Mouse (Mus musculus) heart, adult 2 months (tissue): ENCODE results near the gene Rfx5. TPM values are rescaled to one million over a fixed set of nuclear protein-coding genes. Genes with fewer than 3 reads are reported as not detected.

Source experiments
- DNase-seq, 2 experiments: peaks; one replicate each; pipeline ENCODE4 v3.0.0; 2021
- H3K27ac ChIP-seq: fragments of 200-600 bp; 2 replicates; pipeline ENCODE4 v1.8.1; 2022
- H3K27me3 ChIP-seq: fragments of 200-500 bp; 2 replicates; pipeline ENCODE4 v1.6.1; 2012; ENCODE audit warnings: mild to moderate bottlenecking, low read length, inconsistent platforms, mixed read lengths; ENCODE audit not compliant: control insufficient read depth, insufficient read depth
- H3K36me3 ChIP-seq: fragments of 200-500 bp; 2 replicates; pipeline ENCODE4 v1.6.1; 2012; ENCODE audit warnings: low read length, inconsistent platforms; ENCODE audit not compliant: control insufficient read depth, insufficient read depth
- H3K4me1 ChIP-seq: fragments of 200-500 bp; 2 replicates; pipeline ENCODE4 v1.6.1; 2011; ENCODE audit warnings: low read length; ENCODE audit not compliant: control insufficient read depth, insufficient read depth
- H3K4me3 ChIP-seq: fragments of 200-600 bp; 2 replicates; pipeline ENCODE4 v1.8.1; 2022
- H3K79me2 ChIP-seq: fragments of 200-500 bp; replicated peaks from 2 replicates; pipeline ENCODE4 v1.6.1; 2012; ENCODE audit warnings: mild to moderate bottlenecking, inconsistent platforms, low read length, moderate library complexity, mixed read lengths; ENCODE audit not compliant: control insufficient read depth, insufficient read depth
- H3K9ac ChIP-seq: fragments of 200-500 bp; 2 replicates; pipeline ENCODE4 v1.6.1; 2012; ENCODE audit warnings: low read depth, mild to moderate bottlenecking, control low read depth, inconsistent platforms, low read length, mixed read lengths
- CTCF ChIP-seq: fragments of 200-600 bp; IDR thresholded peaks from 2 replicates; pipeline ENCODE4 v1.8.1; 2022; ENCODE audit warnings: antibody characterized with exemption, mild to moderate bottlenecking, moderate library complexity
- EP300 ChIP-seq: fragments of 200-500 bp; IDR thresholded peaks from 2 replicates; pipeline ENCODE4 v1.6.1; 2011; ENCODE audit warnings: low read depth, low read length, control low read depth; ENCODE audit not compliant: insufficient read depth
- POLR2A ChIP-seq: fragments of 200-500 bp; IDR thresholded peaks from 2 replicates; pipeline ENCODE4 v1.6.1; 2011; ENCODE audit warnings: mild to moderate bottlenecking, low read depth, low read length, control low read depth; ENCODE audit not compliant: insufficient read depth
- WGBS: fragments of 180-500 bp; shearing (Covaris S2); methylation state at CpG from one replicate; pipeline ENCODE4 v1.1.7; 2018; 5-methylcytosine and 5-hydroxymethylcytosine counted together
- intact Hi-C: fragments of 180-260 bp; cut with DNase I; formaldehyde crosslinking; loops from one replicate; pipeline ENCODE4 v1.15.1; 2025
- polyA plus RNA-seq: library from polyadenylated mRNA; depleted of rRNA; stranded (reverse); fragments of >200 nt; gene quantifications from 2 replicates; pipeline ENCODE4 v1.2.3, GENCODE M21; 2012
- total RNA-seq, 2 experiments: library from RNA; stranded (reverse); gene quantifications; 2 replicates each; pipeline ENCODE4 v1.2.3; 2021

Gene Rfx5
- total and polyA plus RNA-seq, 3 experiments = 5.6 to 8.0 (median 6.6) TPM

DNA sequence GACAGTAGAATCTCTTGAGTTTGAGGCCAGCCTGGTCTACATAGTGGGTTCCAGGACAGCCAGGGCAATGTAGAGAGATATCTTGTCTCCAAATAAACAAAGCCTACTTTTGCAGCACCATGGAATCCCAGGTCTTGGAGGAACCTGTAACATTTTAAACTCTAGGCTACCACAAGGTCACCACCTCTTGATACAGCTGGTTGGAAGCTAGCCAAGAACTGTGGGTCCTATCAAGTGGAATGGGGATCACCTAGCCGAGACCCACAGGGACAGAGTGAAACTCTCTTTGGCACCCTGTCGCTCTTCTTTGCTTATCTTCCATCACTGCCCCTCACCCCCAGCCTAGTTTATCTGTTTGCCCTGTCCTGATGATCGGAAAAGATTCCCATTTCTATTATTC lies 18.7 kb downstream of the Rfx5 start:
- TF ChIP-seq POLR2A (no peak), EP300 (no peak), CTCF (no peak)
- DNase-seq = no peak
- no peaks in the 10 kb centered on the region for H3K27me3 ChIP-seq
- intact Hi-C loops = no loop called here
- H3K9ac ChIP-seq = no peak overlapping the region
- WGBS = 69% methylated on average over 3 of the region's 3 CpGs
- no peak overlapping the region for H3K4me3 ChIP-seq
- H3K36me3 ChIP-seq = peaks cover 11% of the 10 kb centered on the region
- H3K79me2 ChIP-seq = peaks cover 5% of the 10 kb centered on the region
- H3K4me1 ChIP-seq = peaks cover 3% of the 10 kb centered on the region
- H3K27ac ChIP-seq = no peak overlapping the region

GRCm38 (mm10) chr3:94973620-94974019 lies 19.7 kb downstream of the Rfx5 start:
- intact Hi-C loops = loop anchor here (1.0 to 2.0 kb wide), 2 partner anchors 19 to 23 kb away; partner anchors contain the start of gene Rfx5
- peaks cover 5% of the 10 kb centered on the region for H3K79me2 ChIP-seq
- DNase-seq = no peak
- WGBS = 86% methylated on average over 5 of the region's 5 CpGs
- H3K27me3 ChIP-seq = no peaks in the 10 kb centered on the region
- H3K36me3 ChIP-seq = peaks cover 14% of the 10 kb centered on the region
- no peak overlapping the region for H3K4me3 ChIP-seq
- H3K4me1 ChIP-seq = peaks cover 3% of the 10 kb centered on the region
- H3K27ac ChIP-seq = no peak overlapping the region
- no peak for TF ChIP-seq POLR2A
- TF ChIP-seq EP300 = no peak
- H3K9ac ChIP-seq = no peak overlapping the region

DNA sequence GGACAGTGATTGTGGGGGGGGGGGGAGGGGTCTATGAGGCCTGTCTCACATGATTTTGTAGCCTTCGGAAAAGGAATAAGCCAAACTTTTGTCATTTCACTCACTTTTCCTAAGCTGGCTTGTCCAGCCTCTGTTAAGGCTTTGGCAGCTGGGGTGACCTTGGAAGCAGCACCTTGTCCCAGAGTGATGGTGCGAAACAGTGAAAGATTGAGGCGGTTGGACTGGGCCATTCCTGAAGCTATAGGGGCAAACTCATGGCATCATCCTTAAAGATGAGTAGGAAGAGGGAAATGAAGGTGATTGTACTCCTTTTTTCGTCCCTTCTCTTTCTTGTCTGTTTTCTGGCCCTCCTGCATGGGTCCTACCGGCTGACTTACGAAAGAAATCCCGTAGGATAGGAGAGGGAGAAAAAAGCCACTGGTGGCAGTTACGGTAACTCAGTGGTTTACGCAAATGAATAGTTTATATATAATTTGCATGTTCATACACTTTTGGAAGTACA lies 20.2 kb downstream of the Rfx5 start:
- 22% methylated on average over 9 of the region's 9 CpGs for WGBS
- Histone ChIP-seq H3K36me3 (peaks cover 14% of the 10 kb centered on the region), H3K79me2 (peaks cover 5% of the 10 kb centered on the region), H3K27me3 (no peaks in the 10 kb centered on the region), H3K4me1 (peaks cover 3% of the 10 kb centered on the region), H3K4me3 (peak overlapping the region; percentile 80), H3K27ac (peak overlapping the region; percentile 92), H3K9ac (peak overlapping the region; percentile 55)
- intact Hi-C loops = loop anchor here (1.0 to 2.0 kb wide), 2 partner anchors 20 to 23 kb away; partner anchors contain the start of gene Rfx5
- TF ChIP-seq POLR2A (no peak), CTCF (no peak), EP300 (no peak)
- no peak for DNase-seq

- Histone ChIP-seq H3K4me3 (peak within 1 kb of the TSS; percentile 80), H3K9ac (peak within 1 kb of the TSS; percentile 97), H3K4me1 (peaks cover 3% of the 10 kb centered on the region), H3K27me3 (no peaks in the 10 kb centered on the region), H3K79me2 (peaks cover 5% of the 10 kb centered on the region), H3K36me3 (peaks cover 14% of the 10 kb centered on the region), H3K27ac (peak within 1 kb of the TSS; percentile 92)
- intact Hi-C loops = loop anchor here (1.0 to 2.0 kb wide), 3 partner anchors 11 to 22 kb away; partner anchors contain the start of gene Rfx5
- WGBS = under 1% methylated on average over 57 of the region's 57 CpGs
- peak; percentile 90 to 91 for DNase-seq
- TF ChIP-seq CTCF (peak; percentile 48), POLR2A (peak; percentile 87), EP300 (peak; percentile 70; the same call in 1 of the 2 replicates)
Observed at GRCm38 (mm10) chr3:94974528-94975422, 20.9 kb downstream of the Rfx5 start, which contains the start of gene Pi4kb. Pi4kb (plus strand) TSS chr3:94974731.

DNA sequence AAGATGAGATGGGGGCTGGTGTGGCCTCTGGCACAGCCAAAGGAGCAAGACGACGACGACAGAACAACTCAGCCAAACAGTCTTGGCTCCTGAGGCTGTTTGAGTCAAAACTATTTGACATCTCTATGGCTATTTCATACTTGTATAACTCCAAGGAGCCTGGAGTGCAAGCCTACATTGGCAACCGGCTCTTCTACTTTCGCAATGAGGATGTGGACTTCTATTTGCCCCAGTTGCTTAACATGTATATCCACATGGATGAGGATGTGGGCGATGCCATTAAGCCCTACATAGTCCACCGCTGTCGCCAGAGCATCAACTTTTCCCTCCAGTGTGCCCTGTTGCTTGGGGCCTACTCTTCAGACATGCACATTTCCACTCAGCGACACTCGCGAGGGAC lies 30.4 kb downstream of the Rfx5 start:
- 83% methylated on average over 11 of the region's 11 CpGs for WGBS
- DNase-seq = no peak
- Histone ChIP-seq H3K4me1 (peaks cover 18% of the 10 kb centered on the region), H3K9ac (no peak overlapping the region), H3K27me3 (no peaks in the 10 kb centered on the region), H3K27ac (no peak overlapping the region), H3K79me2 (peaks cover 3% of the 10 kb centered on the region), H3K4me3 (no peak overlapping the region), H3K36me3 (peaks cover 29% of the 10 kb centered on the region)
- intact Hi-C loops = no loop called here
- TF ChIP-seq EP300 (no peak), CTCF (no peak), POLR2A (no peak)

- Histone ChIP-seq H3K27me3 (no peaks in the 10 kb centered on the region), H3K4me1 (peaks cover 20% of the 10 kb centered on the region), H3K27ac (no peak overlapping the region), H3K4me3 (no peak overlapping the region), H3K36me3 (peaks cover 34% of the 10 kb centered on the region), H3K9ac (no peak overlapping the region), H3K79me2 (peaks cover under 1% of the 10 kb centered on the region)
- DNase-seq = no peak
- intact Hi-C loops = loop anchor here (1.0 kb wide), 1 partner anchor 10 kb away; no protein-coding TSS in a partner anchor
- 94% methylated on average over 2 of the region's 2 CpGs for WGBS
- TF ChIP-seq POLR2A (no peak), CTCF (no peak), EP300 (no peak)
Observed at GRCm38 (mm10) chr3:94985513-94985912, 31.6 kb downstream of the Rfx5 start.
